Mouse (Mus musculus): ENCODE results near the gene Engase. TPM values are rescaled to one million over a fixed set of nuclear protein-coding genes. Genes with fewer than 3 reads are reported as not detected.

Engase gene
- polyA plus RNA-seq, 1 experiment from 2014 or later: 7.3 TPM

- Histone ChIP-seq H3K9ac (replicated peaks) (no peak overlapping the region), H3K4me3 (no peak overlapping the region), H3K9me3 (no peaks in the 10 kb centered on the region), H3K4me2 (replicated peaks) (no peak overlapping the region), H3K27ac (replicated peaks) (no peak overlapping the region), H3K4me1 (peaks cover 5% of the 10 kb centered on the region), H3K27me3 (peaks cover 4% of the 10 kb centered on the region; the same call in 1 of the 2 replicates), H3K36me3 (peaks cover 14% of the 10 kb centered on the region)
- ATAC-seq (ENCODE audit: low FRiP score, low read depth): no peak
- WGBS: 96% methylated on average over 11 of the region's 11 CpGs
Measured at GRCm38 (mm10) chr11:118481231-118481630, 4.6 kb downstream of the Engase start.

- Histone ChIP-seq H3K36me3 (peaks cover 15% of the 10 kb centered on the region), H3K9ac (replicated peaks) (no peak overlapping the region), H3K4me2 (replicated peaks) (no peak overlapping the region), H3K27ac (replicated peaks) (no peak overlapping the region), H3K9me3 (no peaks in the 10 kb centered on the region), H3K27me3 (peaks cover 4% of the 10 kb centered on the region; the same call in 1 of the 2 replicates), H3K4me3 (no peak overlapping the region), H3K4me1 (peaks cover 5% of the 10 kb centered on the region)
- no peak for ATAC-seq (ENCODE audit: low FRiP score, low read depth)
- WGBS: 89% methylated on average over 14 of the region's 14 CpGs
Measured at GRCm38 (mm10) chr11:118481751-118482150, 5.1 kb downstream of the Engase start.

- WGBS: 87% methylated on average over 8 of the region's 8 CpGs
- no peak for ATAC-seq (ENCODE audit: low FRiP score, low read depth)
- Histone ChIP-seq H3K4me1 (no peaks in the 10 kb centered on the region), H3K9me3 (no peaks in the 10 kb centered on the region), H3K27me3 (no peaks in the 10 kb centered on the region), H3K4me3 (no peak overlapping the region), H3K9ac (replicated peaks) (no peak overlapping the region), H3K4me2 (replicated peaks) (no peak overlapping the region), H3K36me3 (peaks cover 15% of the 10 kb centered on the region), H3K27ac (replicated peaks) (no peak overlapping the region)
Measured at GRCm38 (mm10) chr11:118484169-118484568, 7.5 kb downstream of the Engase start.

- WGBS: 82% methylated on average over 11 of the region's 11 CpGs
- Histone ChIP-seq H3K36me3 (peaks cover 15% of the 10 kb centered on the region), H3K9ac (replicated peaks) (no peak overlapping the region), H3K27ac (replicated peaks) (no peak overlapping the region), H3K27me3 (peaks cover 4% of the 10 kb centered on the region), H3K4me1 (peaks cover 4% of the 10 kb centered on the region), H3K4me2 (replicated peaks) (no peak overlapping the region), H3K4me3 (no peak overlapping the region), H3K9me3 (no peaks in the 10 kb centered on the region)
- ATAC-seq (ENCODE audit: low FRiP score, low read depth): no peak
Measured at GRCm38 (mm10) chr11:118485338-118485737, 8.7 kb downstream of the Engase start.

GRCm38 (mm10) chr11:118485780-118486179, 9.2 kb downstream of the Engase start:
- peaks cover 8% of the 10 kb centered on the region for H3K27me3 ChIP-seq
- H3K4me1 ChIP-seq: peaks cover 8% of the 10 kb centered on the region
- H3K36me3 ChIP-seq: peaks cover 15% of the 10 kb centered on the region
- no peak for ATAC-seq (ENCODE audit: low FRiP score, low read depth)
- H3K9ac ChIP-seq (replicated peaks): no peak overlapping the region
- no peak overlapping the region for H3K4me2 ChIP-seq (replicated peaks)
- 89% methylated on average over 3 of the region's 3 CpGs for WGBS
- H3K9me3 ChIP-seq: no peaks in the 10 kb centered on the region
- no peak overlapping the region for H3K27ac ChIP-seq (replicated peaks)
- no peak overlapping the region for H3K4me3 ChIP-seq

- H3K27me3 ChIP-seq: peaks cover 10% of the 10 kb centered on the region
- H3K4me1 ChIP-seq: peaks cover 10% of the 10 kb centered on the region
- ATAC-seq (ENCODE audit: low FRiP score, low read depth): no peak
- H3K36me3 ChIP-seq: peaks cover 13% of the 10 kb centered on the region
- 87% methylated on average over 6 of the region's 6 CpGs for WGBS
- no peaks in the 10 kb centered on the region for H3K9me3 ChIP-seq
- no peak overlapping the region for H3K27ac ChIP-seq (replicated peaks)
- no peak overlapping the region for H3K9ac ChIP-seq (replicated peaks)
- H3K4me3 ChIP-seq: no peak overlapping the region
- H3K4me2 ChIP-seq (replicated peaks): no peak overlapping the region
Measured at GRCm38 (mm10) chr11:118486281-118486680, 9.7 kb downstream of the Engase start.

- H3K27me3 ChIP-seq: peaks cover 15% of the 10 kb centered on the region
- H3K9me3 ChIP-seq: no peaks in the 10 kb centered on the region
- H3K9ac ChIP-seq (replicated peaks): no peak overlapping the region
- H3K4me3 ChIP-seq: no peak overlapping the region
- H3K4me1 ChIP-seq: peaks cover 10% of the 10 kb centered on the region
- no peak for ATAC-seq (ENCODE audit: low FRiP score, low read depth)
- WGBS: 89% methylated on average over 29 of the region's 29 CpGs
- peaks cover 12% of the 10 kb centered on the region for H3K36me3 ChIP-seq
- no peak overlapping the region for H3K27ac ChIP-seq (replicated peaks)
- H3K4me2 ChIP-seq (replicated peaks): no peak overlapping the region
Measured at GRCm38 (mm10) chr11:118486881-118487772, 10.5 kb downstream of the Engase start.

- Histone ChIP-seq H3K4me3 (no peak overlapping the region), H3K36me3 (peaks cover 12% of the 10 kb centered on the region), H3K9me3 (no peaks in the 10 kb centered on the region), H3K9ac (replicated peaks) (no peak overlapping the region), H3K4me1 (peaks cover 15% of the 10 kb centered on the region), H3K4me2 (replicated peaks) (no peak overlapping the region), H3K27me3 (peaks cover 15% of the 10 kb centered on the region), H3K27ac (replicated peaks) (no peak overlapping the region)
- ATAC-seq (ENCODE audit: low FRiP score, low read depth): no peak
- WGBS: 69% methylated on average over 8 of the region's 8 CpGs
Measured at GRCm38 (mm10) chr11:118488191-118488906, 11.7 kb downstream of the Engase start.

- WGBS: 76% methylated on average over 12 of the region's 12 CpGs
- Histone ChIP-seq H3K4me3 (no peak overlapping the region), H3K27ac (replicated peaks) (no peak overlapping the region), H3K36me3 (peaks cover 12% of the 10 kb centered on the region), H3K9me3 (no peaks in the 10 kb centered on the region), H3K4me1 (peaks cover 15% of the 10 kb centered on the region), H3K4me2 (replicated peaks) (no peak overlapping the region), H3K27me3 (peaks cover 15% of the 10 kb centered on the region), H3K9ac (replicated peaks) (no peak overlapping the region)
- no peak for ATAC-seq (ENCODE audit: low FRiP score, low read depth)
Measured at GRCm38 (mm10) chr11:118488907-118489270, 12.3 kb downstream of the Engase start.

- Histone ChIP-seq H3K9me3 (no peaks in the 10 kb centered on the region), H3K4me1 (peaks cover 17% of the 10 kb centered on the region), H3K27ac (replicated peaks) (no peak overlapping the region), H3K9ac (replicated peaks) (no peak overlapping the region), H3K27me3 (peaks cover 15% of the 10 kb centered on the region), H3K4me3 (no peak overlapping the region), H3K36me3 (0 out of 2 replicates have a peak, but pooled peaks cover 3% of the 10 kb centered on the region), H3K4me2 (replicated peaks) (peak overlapping the region; percentile 37)
- ATAC-seq (ENCODE audit: low FRiP score, low read depth): no peak
- WGBS: 21% methylated on average over 22 of the region's 22 CpGs
Measured at GRCm38 (mm10) chr11:118490566-118491218, 14.1 kb downstream of the Engase start.

- Histone ChIP-seq H3K4me1 (peaks cover 18% of the 10 kb centered on the region), H3K27ac (replicated peaks) (no peak overlapping the region), H3K9me3 (no peaks in the 10 kb centered on the region), H3K27me3 (peaks cover 15% of the 10 kb centered on the region), H3K4me3 (no peak overlapping the region), H3K9ac (replicated peaks) (no peak overlapping the region), H3K36me3 (0 out of 2 replicates have a peak, but pooled peaks cover 2% of the 10 kb centered on the region), H3K4me2 (replicated peaks) (no peak overlapping the region)
- WGBS: 89% methylated on average over 7 of the region's 7 CpGs
- no peak for ATAC-seq (ENCODE audit: low FRiP score, low read depth)
Measured at GRCm38 (mm10) chr11:118491230-118491629, 14.6 kb downstream of the Engase start.

GRCm38 (mm10) chr11:118493458-118493857, 16.8 kb downstream of the Engase start:
- Histone ChIP-seq H3K4me3 (no peak overlapping the region), H3K27me3 (peaks cover 15% of the 10 kb centered on the region), H3K9me3 (no peaks in the 10 kb centered on the region), H3K27ac (replicated peaks) (peak overlapping the region; percentile 58; the same call in 1 of the 2 replicates), H3K4me1 (peaks cover 25% of the 10 kb centered on the region), H3K36me3 (no peaks in the 10 kb centered on the region), H3K9ac (replicated peaks) (no peak overlapping the region), H3K4me2 (replicated peaks) (no peak overlapping the region)
- 64% methylated on average over 2 of the region's 2 CpGs for WGBS
- ATAC-seq (ENCODE audit: low FRiP score, low read depth): no peak
